Mouse (Mus musculus) C2C12 (cell line): ENCODE results near the gene Far2.

Source experiments
- CTCF ChIP-seq: IDR thresholded peaks from one replicate; pipeline ENCODE4 v1.5.1; 2011; ENCODE audit not compliant: control insufficient read depth, insufficient read depth, insufficient read length
- MAX ChIP-seq: IDR thresholded peaks from one replicate; pipeline ENCODE4 v1.6.1; 2011; ENCODE audit warnings: mild to moderate bottlenecking, control low read depth
- MYOD1 ChIP-seq: IDR thresholded peaks from one replicate; pipeline ENCODE4 v1.6.1; 2011; ENCODE audit warnings: low read depth; ENCODE audit not compliant: control insufficient read depth, insufficient read length
- MYOG ChIP-seq: IDR thresholded peaks from one replicate; pipeline ENCODE4 v1.6.1; 2011; ENCODE audit not compliant: control insufficient read depth, insufficient read length; ENCODE audit errors: extremely low read depth
- USF1 ChIP-seq: IDR thresholded peaks from one replicate; pipeline ENCODE4 v1.6.1; 2011; ENCODE audit warnings: low read depth, mild to moderate bottlenecking, control low read depth, moderate library complexity

DNA sequence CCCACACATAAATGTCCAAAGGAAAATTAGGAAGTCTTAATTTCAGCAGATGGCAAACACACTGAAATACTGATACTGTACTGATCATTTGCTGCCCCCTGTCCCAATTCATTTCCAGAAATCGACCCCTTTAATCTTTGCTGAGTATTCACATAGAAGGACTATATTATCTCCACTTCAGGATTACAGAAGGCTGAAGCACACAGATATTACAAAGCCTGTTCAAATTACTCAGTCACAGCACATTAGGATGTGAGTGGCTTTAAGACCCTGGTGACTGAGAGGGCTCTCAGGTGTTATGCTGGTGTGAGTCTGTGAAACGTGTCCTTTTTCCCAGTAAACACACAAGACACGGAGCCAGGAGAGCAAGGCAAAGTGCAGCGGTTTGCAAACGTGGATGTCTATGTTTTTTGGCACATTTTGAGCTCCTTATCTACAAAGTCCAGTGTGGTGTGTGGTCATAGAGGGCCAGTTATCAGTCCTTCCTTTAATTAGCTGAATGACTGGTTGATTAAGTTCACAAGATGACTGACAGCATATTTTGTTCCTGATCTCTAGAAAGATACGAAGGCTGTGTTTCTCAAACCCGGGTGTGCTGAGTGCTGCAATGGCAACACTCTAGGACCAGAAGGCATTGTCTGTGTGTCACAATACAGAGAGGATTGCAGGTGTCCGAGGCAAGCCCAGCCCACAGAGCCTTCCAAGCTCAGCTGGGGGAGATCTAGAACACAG, 61.8 kb downstream of the Far2 start:
- no peak for TF ChIP-seq MYOD1
- TF ChIP-seq MAX: no peak
- no peak for TF ChIP-seq MYOG
- no peak for TF ChIP-seq CTCF
- TF ChIP-seq USF1: no peak
